Mouse (Mus musculus): ENCODE measurements around the gene Mamld1. TPM values are rescaled to one million over a fixed set of nuclear protein-coding genes. Genes with fewer than 3 reads are reported as not detected.

Gene Mamld1
- 4.7 and 5.6 TPM in 2 replicates for polyA plus RNA-seq (2015; fragmentation: Nextera tagmentation; extraction: Ambion mirVana)

DNA sequence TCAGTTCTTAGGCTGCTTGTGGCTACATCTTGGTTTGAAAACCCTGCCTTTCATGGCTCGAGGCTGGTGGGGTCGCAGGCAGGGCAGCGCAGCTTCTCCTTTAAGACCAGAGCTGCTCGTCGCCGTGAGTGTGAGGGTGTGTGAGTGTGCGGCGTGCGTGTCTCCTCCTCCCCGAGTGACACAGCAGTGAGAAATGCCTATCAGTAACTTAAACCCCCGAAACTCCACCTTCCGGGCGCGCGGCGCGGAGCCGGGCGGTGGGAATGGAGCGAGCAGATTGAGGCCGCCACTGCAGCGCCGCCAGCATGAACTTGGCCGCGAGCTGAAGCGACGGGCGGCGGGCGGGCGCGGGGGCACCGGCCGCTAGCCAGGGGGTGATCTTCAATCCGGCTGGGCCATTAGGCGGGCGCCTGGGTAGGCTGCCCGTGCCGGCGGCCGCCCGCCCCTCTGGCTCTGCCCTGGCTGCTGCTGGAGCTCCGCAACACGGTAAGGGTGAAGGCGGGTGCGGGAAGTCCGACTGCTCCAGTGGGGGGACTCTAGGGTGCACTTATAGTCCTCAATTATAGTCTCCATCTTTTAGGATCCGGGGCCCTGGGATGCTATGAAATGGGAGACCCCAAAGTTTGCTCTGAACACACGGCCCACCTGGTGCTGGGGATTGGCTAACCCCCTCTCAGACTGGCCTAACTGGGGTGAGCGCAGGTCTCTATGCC, at the start of gene Mamld1:
Mamld1 (plus strand) TSS at position 393 of the 713 bp plus-strand sequence.

Other genes with a start within 250 kb of the Mamld1 start
- gene Mtm1, start 160.5 kb downstream of the Mamld1 start, polyA plus RNA-seq (2015; fragmentation: Nextera tagmentation; extraction: Ambion mirVana) = 9.3 and 12.1 TPM in 2 replicates